Mouse (Mus musculus) embryo, embryonic 11.5 days (tissue): ENCODE results near the gene Cd209a.
"Not testable (repeated sequence)": the region's sequence is repeated elsewhere in the genome, so short reads cannot be mapped to it uniquely, and the experiment has no call there.

Experiments used
- DNase-seq: peaks from one replicate; pipeline ENCODE4 v3.0.0-alpha.2; 2012; ENCODE audit warnings: low read depth, low spot score

Cd209a gene

GRCm38 (mm10) chr8:3748761-3749160 lies at the start of gene Cd209a:
TSS of gene Cd209a (minus strand) at chr8:3748984.
- no peak for DNase-seq

- not testable (repeated sequence) for DNase-seq
Measured at GRCm38 (mm10) chr8:3768641-3769040, 19.9 kb upstream of the Cd209a start.

DNA sequence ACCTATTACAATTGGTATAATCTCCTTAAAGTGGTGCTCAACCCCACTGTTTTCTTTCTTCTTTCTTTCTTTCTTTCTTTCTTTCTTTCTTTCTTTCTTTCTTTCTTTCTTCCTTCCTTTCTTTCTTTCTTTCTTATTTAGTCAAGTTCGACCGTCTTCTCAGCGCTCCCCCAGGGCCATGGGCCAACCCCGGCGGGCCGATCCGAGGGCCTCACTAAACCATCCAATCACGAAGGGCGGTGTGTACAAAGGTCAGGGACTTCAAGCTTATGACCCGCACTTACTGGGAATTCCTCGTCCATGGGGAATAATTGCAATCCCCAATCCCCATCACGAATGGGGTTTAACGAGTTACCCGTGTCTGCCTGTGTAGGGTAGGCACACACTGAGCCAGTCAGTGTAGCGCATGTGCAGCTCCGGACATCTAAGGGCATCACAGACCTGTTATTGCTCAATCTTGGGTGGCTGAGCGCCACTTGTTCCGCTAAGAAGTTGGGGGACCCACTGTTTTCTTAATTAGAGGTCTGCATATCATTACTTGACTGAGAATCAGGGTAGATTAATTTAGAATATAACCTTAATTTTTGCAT lies 5.6 kb upstream of the Cd209a start:
- DNase-seq, result peak; percentile 100

DNA sequence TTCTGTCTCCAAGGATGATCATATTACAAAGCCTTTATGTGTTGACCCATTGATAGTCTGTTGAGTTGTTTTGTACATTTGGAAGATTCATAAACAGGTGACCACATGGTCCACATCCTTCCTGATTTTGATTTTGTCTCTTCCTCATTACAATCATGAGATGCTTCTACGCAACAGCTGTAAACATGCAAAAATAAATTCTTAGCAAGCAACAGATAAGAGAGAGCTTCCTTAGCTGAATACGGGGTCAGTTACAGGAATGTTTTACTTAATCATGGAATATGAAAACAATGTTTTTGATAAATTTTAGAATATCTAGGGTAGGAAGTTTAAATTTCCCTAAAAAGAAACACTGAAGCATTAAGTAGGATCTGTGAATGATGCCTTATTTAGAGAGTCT lies 11.8 kb downstream of the Cd209a start:
- no peak for DNase-seq

DNA sequence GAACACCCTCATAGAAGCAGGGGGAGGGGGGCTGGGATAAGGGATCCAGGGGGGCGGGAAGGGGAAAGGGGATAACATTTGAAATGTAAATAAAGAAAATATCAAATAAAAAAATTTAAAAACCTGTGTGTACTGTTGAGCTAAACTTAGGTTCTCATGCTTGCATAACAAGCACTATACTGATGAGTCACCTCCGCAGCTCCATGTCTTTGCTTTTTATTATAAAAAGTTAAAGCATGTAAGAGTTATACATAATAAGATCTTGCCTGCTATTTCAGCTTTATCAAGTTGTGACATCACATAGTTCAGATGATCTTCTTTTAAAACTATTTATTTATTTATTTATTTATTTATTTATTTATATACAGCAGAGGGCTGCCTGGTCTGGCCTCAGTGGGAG lies 13.2 kb downstream of the Cd209a start:
- no peak for DNase-seq

DNA sequence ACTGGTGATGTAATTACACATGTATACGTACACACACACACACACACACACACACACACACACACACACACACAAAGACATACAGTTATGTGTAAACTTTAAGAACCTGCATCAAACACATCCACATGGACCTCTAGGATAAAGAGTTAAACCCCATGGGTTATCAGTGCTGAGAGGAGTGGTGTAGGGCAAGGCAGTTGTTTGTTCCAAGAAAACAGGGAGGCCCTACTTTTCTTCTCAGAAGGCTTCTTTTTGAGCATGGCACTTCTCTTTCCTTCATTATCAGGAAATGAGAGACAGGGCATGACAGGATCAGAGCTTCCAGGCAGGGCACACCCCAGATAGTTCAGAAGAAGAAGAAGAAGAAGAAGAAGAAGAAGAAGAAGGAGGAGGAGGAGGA lies 14.7 kb downstream of the Cd209a start:
- DNase-seq, result no peak

GRCm38 (mm10) chr8:3721041-3721440 lies 27.7 kb downstream of the Cd209a start:
- DNase-seq, result no peak

DNA sequence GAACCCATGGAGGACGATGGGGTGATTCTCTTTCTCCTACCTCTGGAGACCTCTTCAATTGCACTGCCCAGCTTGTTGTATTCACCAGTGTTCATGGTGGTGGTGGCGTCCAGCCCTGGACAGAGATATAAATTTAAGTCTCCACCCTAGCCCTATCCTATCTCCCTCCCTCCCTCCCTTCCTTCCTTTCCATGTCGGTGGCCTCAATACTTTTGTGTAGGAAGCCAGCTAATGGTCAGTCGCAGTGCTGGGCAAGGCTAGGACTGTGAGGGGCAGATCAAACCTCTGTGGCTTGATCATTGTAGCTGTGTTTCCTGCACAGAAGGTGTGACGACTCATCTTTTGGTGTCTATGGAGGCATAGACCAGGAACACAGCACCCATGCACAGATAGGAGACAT lies 28.2 kb downstream of the Cd209a start, which contains the start of gene Clec4g:
Clec4g (minus strand) TSS at position 101 of the 400 bp plus-strand sequence.
- no peak for DNase-seq

DNA sequence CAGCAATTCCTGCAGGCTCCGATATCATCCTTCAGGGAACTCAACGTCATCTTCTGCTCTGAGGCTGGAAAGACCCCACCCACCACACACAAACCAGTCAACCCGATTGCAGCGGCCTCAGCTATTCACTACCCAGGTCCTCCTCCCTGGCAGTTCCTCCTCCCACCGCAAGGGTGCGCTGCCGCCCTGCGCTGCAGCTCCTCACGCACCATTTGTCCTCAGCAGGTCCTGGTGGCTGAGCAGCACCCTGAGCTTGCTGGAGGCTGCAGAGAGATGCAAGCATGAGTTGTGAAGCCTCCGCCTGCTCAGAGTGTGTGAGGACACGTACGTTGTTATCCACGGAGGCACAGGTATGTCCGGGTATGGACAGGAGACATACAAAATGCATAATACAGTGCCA lies 30.2 kb downstream of the Cd209a start:
- peak; percentile 54 for DNase-seq

DNA sequence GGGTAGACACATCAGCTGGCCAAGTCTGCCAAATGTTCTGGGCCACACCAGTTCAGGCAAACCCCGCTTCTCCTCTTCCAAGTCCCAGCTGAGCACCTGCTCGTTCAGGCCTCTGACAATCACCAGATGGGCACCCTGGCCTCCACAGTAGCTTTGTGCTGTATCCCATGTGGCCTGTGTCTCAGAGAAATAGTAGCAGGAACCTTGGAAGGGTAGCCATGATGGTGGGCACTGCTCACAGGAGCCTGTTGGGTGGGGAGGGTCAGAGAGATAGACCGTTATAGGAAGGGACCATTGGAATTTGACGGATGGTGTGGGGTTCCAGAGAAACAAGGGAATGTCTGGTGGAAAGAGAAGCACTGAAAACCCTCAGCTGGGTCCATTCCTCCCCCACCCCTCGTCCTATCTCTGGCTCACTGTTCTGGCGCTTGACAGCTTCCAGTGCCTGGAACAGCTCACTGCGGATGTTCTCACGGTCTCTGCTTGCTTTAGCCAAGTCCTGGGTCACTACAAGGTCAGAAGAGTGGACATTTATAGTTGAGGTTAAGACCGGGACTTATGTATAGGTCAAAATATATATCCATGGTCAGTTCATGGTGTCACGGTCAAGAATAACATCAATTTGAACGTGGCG lies 31.3 kb downstream of the Cd209a start:
- no peak for DNase-seq

DNA sequence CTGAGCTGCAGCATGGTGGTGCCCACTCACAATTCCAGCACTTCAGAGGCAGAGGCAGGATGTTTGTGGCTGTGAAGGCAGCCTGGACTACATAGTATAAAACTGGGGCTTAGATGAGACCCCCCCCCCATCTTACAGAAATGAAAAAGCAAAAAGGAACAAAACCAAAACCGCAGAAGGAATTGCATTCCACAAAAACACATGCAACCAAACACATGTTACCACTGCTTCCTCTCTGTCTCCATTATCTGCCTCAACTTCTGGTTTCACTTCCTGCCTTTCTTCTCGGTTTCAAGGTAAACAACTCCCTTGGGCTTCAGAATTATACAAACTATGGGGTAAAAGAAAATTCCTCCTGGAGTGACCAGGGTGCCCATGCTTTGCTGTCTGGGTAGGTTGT lies 37.1 kb downstream of the Cd209a start:
- no peak for DNase-seq

DNA sequence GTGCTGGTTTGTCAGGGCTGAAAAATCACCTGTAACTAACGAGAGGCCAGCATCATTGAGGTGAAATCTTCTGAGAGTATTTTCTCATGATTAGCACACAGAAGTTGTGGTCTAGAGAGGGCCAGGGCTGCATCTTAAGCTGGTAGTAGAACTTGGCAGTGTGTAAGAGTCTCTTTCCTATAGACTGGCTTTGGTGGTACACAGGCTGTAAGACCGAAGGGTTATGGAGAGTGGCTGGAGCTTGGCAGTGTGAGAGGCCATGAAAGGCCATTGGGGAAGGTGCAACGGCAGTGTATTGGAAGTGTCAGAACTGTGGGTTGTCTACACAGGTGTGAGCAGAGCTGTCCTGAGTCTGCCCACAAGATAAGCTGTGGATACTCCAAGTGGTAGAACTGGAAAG lies 38.5 kb downstream of the Cd209a start:
- DNase-seq, result no peak

DNA sequence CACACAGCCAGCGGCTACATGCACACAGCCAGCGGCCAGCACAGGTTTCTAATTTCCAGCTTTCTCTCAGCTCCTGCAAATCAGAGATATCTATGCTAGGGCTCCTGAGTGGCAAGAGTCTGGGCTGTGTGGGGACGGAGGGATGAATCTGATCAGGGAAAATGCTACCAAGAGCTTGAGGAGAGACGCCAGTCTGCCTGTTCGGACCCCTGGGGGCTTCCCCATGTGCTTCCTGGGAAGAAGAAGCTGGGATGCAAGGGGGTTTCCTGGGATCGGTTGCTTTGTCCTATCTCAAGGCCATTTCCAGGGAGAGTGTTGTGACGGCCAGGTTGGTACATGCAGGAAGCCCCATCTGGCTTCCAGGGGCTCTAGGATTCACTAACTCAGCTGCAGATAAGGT lies 41.2 kb downstream of the Cd209a start:
- no peak for DNase-seq

DNA sequence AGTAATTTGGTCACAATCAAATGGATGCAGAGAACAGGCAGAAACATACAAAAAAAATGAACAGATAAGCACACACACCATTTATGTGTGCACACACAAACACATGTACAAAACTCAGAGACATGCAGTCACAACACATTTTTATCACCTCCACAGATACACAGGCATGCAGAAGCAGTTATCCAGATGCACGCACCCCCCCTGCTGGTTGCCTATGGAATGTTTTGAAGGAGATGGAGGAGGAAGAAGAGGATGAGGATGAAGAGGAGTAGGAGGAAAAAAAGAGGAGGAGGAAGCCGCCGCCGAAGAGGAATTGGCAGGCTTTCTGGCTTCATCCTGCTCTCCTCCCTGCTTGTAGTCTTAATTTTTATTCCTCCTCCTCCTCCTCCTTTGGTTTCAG lies 43.1 kb downstream of the Cd209a start:
- DNase-seq, result no peak

DNA sequence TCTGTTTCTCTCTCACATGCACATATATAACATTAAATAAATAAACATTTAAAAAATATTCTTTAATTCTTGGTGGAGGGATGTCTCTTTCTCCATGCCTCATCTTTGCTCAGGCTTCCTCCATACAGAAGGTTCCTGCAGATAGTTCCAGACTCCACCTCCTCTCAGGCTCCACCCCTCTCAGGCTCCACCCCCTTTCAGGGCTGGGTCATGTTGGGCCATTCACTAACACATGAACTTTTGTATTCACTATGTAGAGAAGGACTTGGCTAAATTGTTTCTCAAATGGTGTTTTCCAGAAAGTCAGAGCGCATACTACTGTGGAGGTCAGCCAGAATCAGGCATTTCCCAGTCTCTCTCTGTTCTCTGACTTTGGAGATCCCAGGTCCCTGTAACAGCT lies 47.3 kb downstream of the Cd209a start:
- DNase-seq, result no peak

- DNase-seq, result no peak
Measured at GRCm38 (mm10) chr8:3694121-3694520, 54.7 kb downstream of the Cd209a start, which contains the start of gene Fcer2a. TSS of gene Fcer2a (minus strand) at chr8:3694175.
